Mouse (Mus musculus): ENCODE results near the gene Dab1.

GRCm38 (mm10) chr4:103953652-103954220, 334.6 kb downstream of the Dab1 start:
- TF ChIP-seq FOSL1 (IDR thresholded peaks at IDR 0.05; ENCODE audit: insufficient read depth, low read length, poor library complexity, severe bottlenecking) (no peak), USF1 (IDR thresholded peaks at IDR 0.05; ENCODE audit: low read depth) (no peak), MAX (IDR thresholded peaks at IDR 0.05) (no peak), CTCF (IDR thresholded peaks at IDR 0.05; ENCODE audit: control insufficient read depth, insufficient read depth, insufficient read length) (no peak), MYOD1 (IDR thresholded peaks at IDR 0.05; ENCODE audit: control insufficient read depth, insufficient read length, low read depth) (no peak)
